Mouse (Mus musculus): ENCODE results near the gene Mafk. TPM values are rescaled to one million over a fixed set of nuclear protein-coding genes. Genes with fewer than 3 reads are reported as not detected.

Gene Mafk
- total RNA-seq, 2 experiments from 2014 or later = 21.9 to 23.2 TPM

- no peak for DNase-seq (ENCODE audit: low spot score in 2 of 2)
Measured at GRCm38 (mm10) chr5:139796001-139796620, 4.8 kb downstream of the Mafk start.

- DNase-seq (ENCODE audit: low spot score in 2 of 2) = peak; percentile 47 to 69
Measured at GRCm38 (mm10) chr5:139796900-139797299, 5.6 kb downstream of the Mafk start.

- DNase-seq (ENCODE audit: low spot score in 2 of 2) = peak; percentile 75 to 76
Measured at GRCm38 (mm10) chr5:139797473-139798167, 6.3 kb downstream of the Mafk start.

- DNase-seq (ENCODE audit: low spot score in 2 of 2) = no peak
Measured at GRCm38 (mm10) chr5:139798168-139798900, 7.0 kb downstream of the Mafk start.

GRCm38 (mm10) chr5:139799041-139799440 is 7.7 kb downstream of the Mafk start:
- no peak for DNase-seq (ENCODE audit: low spot score in 2 of 2)

- DNase-seq (ENCODE audit: low spot score in 2 of 2) = no peak
Measured at GRCm38 (mm10) chr5:139799801-139800590, 8.7 kb downstream of the Mafk start.

- DNase-seq (ENCODE audit: low spot score in 2 of 2) = no peak
Measured at GRCm38 (mm10) chr5:139801231-139801630, 9.9 kb downstream of the Mafk start.

- no peak for DNase-seq (ENCODE audit: low spot score in 2 of 2)
Measured at GRCm38 (mm10) chr5:139801880-139802279, 10.6 kb downstream of the Mafk start.

GRCm38 (mm10) chr5:139803165-139803564 is 11.9 kb downstream of the Mafk start:
- no peak for DNase-seq (ENCODE audit: low spot score in 2 of 2)

GRCm38 (mm10) chr5:139803601-139804102 is 12.3 kb downstream of the Mafk start:
- no peak for DNase-seq (ENCODE audit: low spot score in 2 of 2)

GRCm38 (mm10) chr5:139804107-139804551 is 12.8 kb downstream of the Mafk start:
- no peak for DNase-seq (ENCODE audit: low spot score in 2 of 2)

- DNase-seq (ENCODE audit: low spot score in 2 of 2) = no peak
Measured at GRCm38 (mm10) chr5:139804573-139805111, 13.3 kb downstream of the Mafk start.

- no peak for DNase-seq (ENCODE audit: low spot score in 2 of 2)
Measured at GRCm38 (mm10) chr5:139805924-139806323, 14.6 kb downstream of the Mafk start.

GRCm38 (mm10) chr5:139809397-139809796 is 18.1 kb downstream of the Mafk start:
- DNase-seq (ENCODE audit: low spot score in 2 of 2) = no peak

- no peak for DNase-seq (ENCODE audit: low spot score in 2 of 2)
Measured at GRCm38 (mm10) chr5:139811677-139812397, 20.5 kb downstream of the Mafk start.

- DNase-seq (ENCODE audit: low spot score in 2 of 2) = no peak
Measured at GRCm38 (mm10) chr5:139812398-139813125, 21.2 kb downstream of the Mafk start.

- DNase-seq (ENCODE audit: low spot score in 2 of 2) = no peak
Measured at GRCm38 (mm10) chr5:139813126-139813490, 21.8 kb downstream of the Mafk start.

- no peak for DNase-seq (ENCODE audit: low spot score in 2 of 2)
Measured at GRCm38 (mm10) chr5:139813963-139814381, 22.7 kb downstream of the Mafk start.

GRCm38 (mm10) chr5:139815964-139816363 is 24.7 kb downstream of the Mafk start:
- DNase-seq (ENCODE audit: low spot score in 2 of 2) = no peak

All from adrenal gland, postnatal 4 days (tissue).